Mouse (Mus musculus): Measurements from ENCODE around the gene Bmp2k.

DNA sequence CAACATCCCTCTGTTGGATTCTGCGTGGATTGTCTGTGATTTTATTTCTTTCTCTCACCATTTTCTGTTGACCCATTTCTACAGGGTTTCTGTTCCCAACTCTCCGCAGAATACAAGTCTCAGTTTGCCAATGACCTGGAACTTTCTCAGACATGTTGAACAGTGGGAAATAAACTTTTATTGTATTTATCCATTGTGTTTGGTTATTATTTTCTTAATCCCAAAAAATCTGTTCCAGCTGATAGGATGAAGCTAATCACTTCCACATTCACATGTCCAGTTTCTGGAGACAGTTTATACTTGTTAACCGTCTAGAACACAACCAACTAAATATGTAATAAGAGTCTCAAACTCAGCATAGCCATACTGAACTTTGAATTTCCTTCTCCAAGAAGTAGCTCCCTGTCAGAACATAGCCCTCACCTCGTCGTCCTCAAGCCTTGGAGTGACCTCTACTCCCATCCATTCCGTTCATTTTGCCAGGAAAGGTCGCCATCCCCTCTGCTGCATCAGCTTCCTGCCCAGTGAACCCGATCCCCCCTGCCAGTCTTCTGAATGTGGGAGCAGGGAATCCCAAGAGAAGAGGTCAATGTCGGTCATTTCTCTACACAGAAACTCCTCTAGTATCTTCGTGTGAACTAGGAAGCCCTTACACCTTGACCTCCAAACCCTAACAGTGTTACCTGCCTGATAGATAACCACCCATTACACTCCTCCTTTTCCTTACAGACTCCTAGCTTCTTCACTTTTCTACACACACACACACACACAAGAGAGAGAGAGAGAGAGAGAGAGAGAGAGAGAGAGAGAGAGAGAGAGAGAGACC lies 46.6 kb upstream of the Bmp2k start:
- TF ChIP-seq CTCF (IDR thresholded peaks at IDR 0.05; ENCODE audit: control insufficient read depth, insufficient read depth, insufficient read length) (no peak), MAX (IDR thresholded peaks at IDR 0.05) (no peak), CEBPB (IDR thresholded peaks at IDR 0.05; ENCODE audit: low read depth) (no peak), USF1 (IDR thresholded peaks at IDR 0.05; ENCODE audit: low read depth) (no peak), MYOG (IDR thresholded peaks at IDR 0.05; ENCODE audit: control insufficient read depth, extremely low read depth, insufficient read length) (no peak), MYOD1 (IDR thresholded peaks at IDR 0.05; ENCODE audit: control insufficient read depth, insufficient read length, low read depth) (no peak)

Data from C2C12 (cell line).